Mouse (Mus musculus): ENCODE measurements around the gene Dnaic1. TPM values are rescaled to one million over a fixed set of nuclear protein-coding genes. Genes with fewer than 3 reads are reported as not detected.

Dnaic1 gene
- polyA plus RNA-seq (2016; fragmentation: Nextera tagmentation; extraction: Ambion mirVana): 0.73 and 0.91 TPM in 2 replicates

DNA sequence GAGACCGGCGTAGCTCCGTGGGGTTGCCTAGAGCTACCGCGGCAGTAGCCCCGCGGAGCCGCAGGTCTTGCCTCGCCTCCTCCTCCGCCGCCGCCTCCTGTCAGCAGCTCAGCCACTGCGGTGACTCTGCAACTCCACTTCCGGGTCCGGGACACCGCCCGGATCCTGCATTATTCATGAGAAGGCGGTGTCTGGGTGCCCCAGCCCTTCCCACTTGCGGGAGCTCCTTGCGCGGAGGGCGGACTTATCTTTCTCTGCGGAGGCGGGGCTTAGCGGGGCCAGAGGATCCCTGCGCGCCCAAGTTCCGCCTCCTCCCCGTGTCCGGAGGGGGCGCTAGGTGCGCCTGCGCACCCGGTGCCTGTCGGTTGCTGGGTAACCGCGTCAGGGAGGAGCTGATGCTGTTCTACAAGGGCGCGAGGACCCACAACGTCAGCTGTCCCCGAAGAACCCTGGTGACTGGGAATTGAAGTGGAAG is at the start of gene Dnaic1, which contains the start of gene Fam219a:
Dnaic1 (plus strand) TSS at position 365 of the 475 bp plus-strand sequence.
Fam219a (minus strand) TSS at position 128 of the 475 bp plus-strand sequence.
- H3K27ac ChIP-seq: peak within 1 kb of the TSS; percentile 80
- under 1% methylated on average over 41 of the region's 41 CpGs for WGBS

DNA sequence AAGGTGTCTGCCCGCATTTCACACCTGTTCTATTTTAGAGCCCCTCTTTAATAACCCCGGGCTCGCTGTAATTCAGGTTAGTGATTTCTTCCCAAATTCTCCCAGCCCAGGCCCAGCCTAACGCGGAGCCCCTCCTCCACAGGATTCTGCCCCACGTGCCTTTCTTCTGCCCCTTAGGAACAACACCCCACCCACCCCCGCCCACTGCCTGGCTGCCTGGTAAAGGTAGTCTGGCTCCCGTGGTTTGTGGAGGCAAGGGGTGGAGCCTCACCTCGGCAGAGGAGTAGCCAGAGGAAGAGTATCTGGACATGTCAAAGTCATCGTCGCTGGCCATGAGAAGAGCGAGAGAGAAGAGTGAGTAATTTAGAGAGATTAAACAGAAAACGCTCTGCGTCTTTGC is 48.9 kb upstream of the Dnaic1 start:
- 0 out of 2 replicates have a peak, but pooled peaks cover 7% of the 10 kb centered on the region for H3K27me3 ChIP-seq
- no peak for ATAC-seq (ENCODE audit: insufficient number of reproducible peaks, insufficient read depth, low FRiP score, low TSS enrichment)
- no peak overlapping the region for H3K27ac ChIP-seq
- WGBS: 41% methylated on average over 14 of the region's 14 CpGs
- H3K9ac ChIP-seq: no peak overlapping the region
- H3K36me3 ChIP-seq: no peaks in the 10 kb centered on the region
- H3K4me3 ChIP-seq: no peak overlapping the region
- no peaks in the 10 kb centered on the region for H3K4me1 ChIP-seq
- no peak overlapping the region for H3K4me2 ChIP-seq (replicated peaks)
- H3K9me3 ChIP-seq: no peaks in the 10 kb centered on the region

More for the DNA sequence above, at the start of gene Dnaic1, which contains the start of gene Fam219a:
- H3K4me3 ChIP-seq: peak within 1 kb of the TSS; percentile 85
- peaks cover 31% of the 10 kb centered on the region for H3K27me3 ChIP-seq
- H3K36me3 ChIP-seq: no peaks in the 10 kb centered on the region
- H3K9ac ChIP-seq: peak within 1 kb of the TSS; percentile 77
- H3K4me2 ChIP-seq (replicated peaks): peak within 1 kb of the TSS; percentile 96
- ATAC-seq (ENCODE audit: insufficient number of reproducible peaks, insufficient read depth, low FRiP score, low TSS enrichment): peak; percentile 96
- peaks cover 13% of the 10 kb centered on the region for H3K4me1 ChIP-seq
- H3K9me3 ChIP-seq: no peaks in the 10 kb centered on the region

GRCm38 (mm10) chr4:41522136-41522535 is 47.4 kb upstream of the Dnaic1 start:
- Histone ChIP-seq H3K4me3 (no peak overlapping the region), H3K4me1 (no peaks in the 10 kb centered on the region), H3K36me3 (no peaks in the 10 kb centered on the region), H3K9me3 (no peaks in the 10 kb centered on the region), H3K9ac (no peak overlapping the region), H3K27me3 (peaks cover 14% of the 10 kb centered on the region; the same call in 1 of the 2 replicates), H3K27ac (no peak overlapping the region), H3K4me2 (replicated peaks) (no peak overlapping the region)
- ATAC-seq (ENCODE audit: insufficient number of reproducible peaks, insufficient read depth, low FRiP score, low TSS enrichment): no peak
- 83% methylated on average over 6 of the region's 6 CpGs for WGBS

DNA sequence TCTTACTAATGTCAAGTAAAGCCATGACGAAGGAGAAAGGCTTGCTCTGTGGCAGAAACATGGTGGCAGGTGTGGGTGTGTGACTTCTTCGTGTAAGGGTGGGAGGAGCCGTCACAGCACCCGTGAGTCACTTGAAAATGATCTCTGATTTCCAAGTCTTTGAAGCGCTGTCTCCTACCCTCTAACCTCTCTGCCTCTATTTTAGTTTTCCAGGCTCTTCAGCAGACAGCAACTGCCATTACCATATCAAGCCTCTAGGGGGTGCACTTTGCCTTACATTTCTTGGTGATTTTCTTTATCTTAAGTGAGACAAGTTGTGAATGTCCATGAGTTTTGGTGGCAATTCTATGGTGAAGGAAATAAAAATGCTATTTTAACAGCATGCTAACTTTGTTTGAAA is 46.8 kb upstream of the Dnaic1 start:
- Histone ChIP-seq H3K4me1 (0 out of 2 replicates have a peak, but pooled peaks cover under 1% of the 10 kb centered on the region), H3K9me3 (no peaks in the 10 kb centered on the region), H3K9ac (no peak overlapping the region), H3K36me3 (no peaks in the 10 kb centered on the region), H3K27ac (no peak overlapping the region), H3K27me3 (peaks cover 14% of the 10 kb centered on the region; the same call in 1 of the 2 replicates), H3K4me3 (no peak overlapping the region), H3K4me2 (replicated peaks) (no peak overlapping the region)
- 40% methylated on average over 5 of the region's 5 CpGs for whole genome bisulfite sequencing
- no peak for ATAC-seq (ENCODE audit: insufficient number of reproducible peaks, insufficient read depth, low FRiP score, low TSS enrichment)

GRCm38 (mm10) chr4:41523839-41524238 is 45.7 kb upstream of the Dnaic1 start:
- Histone ChIP-seq H3K27me3 (peaks cover 14% of the 10 kb centered on the region; the same call in 1 of the 2 replicates), H3K36me3 (no peaks in the 10 kb centered on the region), H3K4me3 (no peak overlapping the region), H3K4me2 (replicated peaks) (no peak overlapping the region), H3K9ac (no peak overlapping the region), H3K9me3 (no peaks in the 10 kb centered on the region), H3K4me1 (peaks cover 7% of the 10 kb centered on the region; the same call in 1 of the 2 replicates), H3K27ac (no peak overlapping the region)
- WGBS: 79% methylated on average over 7 of the region's 7 CpGs
- no peak for ATAC-seq (ENCODE audit: insufficient number of reproducible peaks, insufficient read depth, low FRiP score, low TSS enrichment)

- Histone ChIP-seq H3K4me3 (no peak overlapping the region), H3K4me1 (peaks cover 7% of the 10 kb centered on the region; the same call in 1 of the 2 replicates), H3K9ac (no peak overlapping the region), H3K9me3 (no peaks in the 10 kb centered on the region), H3K4me2 (replicated peaks) (no peak overlapping the region), H3K27ac (no peak overlapping the region), H3K27me3 (peaks cover 12% of the 10 kb centered on the region; the same call in 1 of the 2 replicates), H3K36me3 (no peaks in the 10 kb centered on the region)
- ATAC-seq (ENCODE audit: insufficient number of reproducible peaks, insufficient read depth, low FRiP score, low TSS enrichment): no peak
- WGBS: 73% methylated on average over 9 of the region's 9 CpGs
These were observed 44.7 kb upstream of the Dnaic1 start for GRCm38 (mm10) chr4:41524829-41525228.

DNA sequence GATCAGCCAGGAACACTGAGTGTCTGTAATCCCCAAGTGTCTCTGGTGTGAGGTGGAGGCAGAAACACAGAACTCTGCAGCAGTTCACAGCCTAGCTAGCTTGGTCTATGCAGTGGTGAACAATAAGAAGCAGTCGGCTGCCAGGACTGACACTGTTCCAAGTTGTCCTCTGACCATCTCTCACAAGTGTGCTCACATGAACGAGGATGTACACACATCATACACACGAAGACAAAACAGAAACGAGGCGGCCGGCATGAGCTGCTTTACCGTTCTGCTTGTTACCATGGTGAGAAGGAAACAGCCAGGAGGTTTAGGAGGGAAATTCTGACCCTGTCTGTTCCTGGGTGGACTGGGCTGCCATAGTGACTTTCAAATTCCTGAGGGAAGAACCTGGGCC is 43.0 kb upstream of the Dnaic1 start:
- peaks cover 6% of the 10 kb centered on the region; the same call in 1 of the 2 replicates for H3K27me3 ChIP-seq

GRCm38 (mm10) chr4:41527076-41527475 is 42.5 kb upstream of the Dnaic1 start:
- H3K9me3 ChIP-seq: no peaks in the 10 kb centered on the region
- no peak overlapping the region for H3K4me3 ChIP-seq
- no peak for ATAC-seq (ENCODE audit: insufficient number of reproducible peaks, insufficient read depth, low FRiP score, low TSS enrichment)
- WGBS: 28% methylated on average over 13 of the region's 13 CpGs
- H3K36me3 ChIP-seq: no peaks in the 10 kb centered on the region
- H3K27me3 ChIP-seq: peaks cover 6% of the 10 kb centered on the region; the same call in 1 of the 2 replicates
- H3K4me2 ChIP-seq (replicated peaks): no peak overlapping the region
- H3K27ac ChIP-seq: no peak overlapping the region
- H3K9ac ChIP-seq: no peak overlapping the region
- peaks cover 7% of the 10 kb centered on the region; the same call in 1 of the 2 replicates for H3K4me1 ChIP-seq

More for the DNA sequence above, 43.0 kb upstream of the Dnaic1 start:
- ATAC-seq (ENCODE audit: insufficient number of reproducible peaks, insufficient read depth, low FRiP score, low TSS enrichment): no peak
- H3K9ac ChIP-seq: no peak overlapping the region
- peaks cover 7% of the 10 kb centered on the region; the same call in 1 of the 2 replicates for H3K4me1 ChIP-seq
- no peaks in the 10 kb centered on the region for H3K9me3 ChIP-seq
- no peak overlapping the region for H3K4me2 ChIP-seq (replicated peaks)
- H3K36me3 ChIP-seq: no peaks in the 10 kb centered on the region
- WGBS: 61% methylated on average over 7 of the region's 7 CpGs
- H3K4me3 ChIP-seq: no peak overlapping the region
- no peak overlapping the region for H3K27ac ChIP-seq

DNA sequence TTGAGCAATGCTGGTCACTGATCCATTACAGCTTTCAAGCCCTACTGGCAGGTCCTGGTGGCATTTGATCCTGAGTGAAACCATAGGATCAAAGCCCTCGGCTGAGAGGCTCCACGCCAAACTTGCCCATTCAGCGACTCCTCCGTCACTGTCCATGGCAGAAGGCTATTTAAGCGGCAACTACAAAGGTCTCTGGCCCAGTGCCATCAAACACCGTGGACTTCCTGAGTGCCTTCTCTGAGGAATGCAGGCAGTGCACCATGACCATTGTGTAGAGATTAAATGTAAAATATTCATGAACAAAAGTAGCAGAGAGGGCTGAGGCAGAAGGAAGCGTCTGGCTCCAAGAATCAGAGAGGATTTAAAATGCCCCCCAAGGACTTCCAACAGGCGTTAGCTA is 41.6 kb upstream of the Dnaic1 start:
- 50% methylated on average over 8 of the region's 8 CpGs for whole genome bisulfite sequencing
- H3K4me3 ChIP-seq: no peak overlapping the region
- H3K9me3 ChIP-seq: no peaks in the 10 kb centered on the region
- peaks cover 7% of the 10 kb centered on the region; the same call in 1 of the 2 replicates for H3K4me1 ChIP-seq
- ATAC-seq (ENCODE audit: insufficient number of reproducible peaks, insufficient read depth, low FRiP score, low TSS enrichment): no peak
- peaks cover 6% of the 10 kb centered on the region; the same call in 1 of the 2 replicates for H3K27me3 ChIP-seq
- H3K36me3 ChIP-seq: no peaks in the 10 kb centered on the region
- H3K27ac ChIP-seq: no peak overlapping the region
- H3K9ac ChIP-seq: no peak overlapping the region
- no peak overlapping the region for H3K4me2 ChIP-seq (replicated peaks)

DNA sequence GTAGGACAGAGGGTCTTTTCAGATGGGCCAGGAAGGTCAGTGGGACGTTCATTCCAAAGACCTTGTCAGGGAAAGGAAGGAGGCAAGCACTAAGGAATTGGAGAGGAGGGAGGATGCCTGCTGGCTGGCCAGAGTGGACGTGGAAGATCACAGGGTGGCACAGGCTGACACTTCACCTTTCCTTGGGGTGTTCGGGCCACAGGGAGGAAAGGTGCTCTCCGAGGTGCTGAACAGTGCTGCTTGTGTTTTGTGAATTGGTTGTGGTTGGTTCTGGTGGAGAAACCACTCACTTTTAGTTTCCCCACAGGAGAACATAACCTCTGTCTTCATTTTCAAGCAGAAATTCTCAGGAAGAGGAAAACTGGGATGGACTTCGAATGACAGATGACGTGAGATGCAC is 37.2 kb upstream of the Dnaic1 start:
- H3K9ac ChIP-seq: no peak overlapping the region
- 22% methylated on average over 6 of the region's 6 CpGs for WGBS
- H3K9me3 ChIP-seq: no peaks in the 10 kb centered on the region
- no peak overlapping the region for H3K4me3 ChIP-seq
- H3K27me3 ChIP-seq: no peaks in the 10 kb centered on the region
- peaks cover 7% of the 10 kb centered on the region; the same call in 1 of the 2 replicates for H3K4me1 ChIP-seq
- H3K27ac ChIP-seq: no peak overlapping the region
- no peak overlapping the region for H3K4me2 ChIP-seq (replicated peaks)
- no peaks in the 10 kb centered on the region for H3K36me3 ChIP-seq
- no peak for ATAC-seq (ENCODE audit: insufficient number of reproducible peaks, insufficient read depth, low FRiP score, low TSS enrichment)

GRCm38 (mm10) chr4:41534866-41535265 is 34.7 kb upstream of the Dnaic1 start:
- Histone ChIP-seq H3K4me3 (no peak overlapping the region), H3K27ac (no peak overlapping the region), H3K4me2 (replicated peaks) (no peak overlapping the region), H3K9me3 (no peaks in the 10 kb centered on the region), H3K4me1 (no peaks in the 10 kb centered on the region), H3K36me3 (no peaks in the 10 kb centered on the region), H3K27me3 (no peaks in the 10 kb centered on the region), H3K9ac (no peak overlapping the region)
- ATAC-seq (ENCODE audit: insufficient number of reproducible peaks, insufficient read depth, low FRiP score, low TSS enrichment): no peak
- WGBS: 76% methylated on average over 5 of the region's 5 CpGs

DNA sequence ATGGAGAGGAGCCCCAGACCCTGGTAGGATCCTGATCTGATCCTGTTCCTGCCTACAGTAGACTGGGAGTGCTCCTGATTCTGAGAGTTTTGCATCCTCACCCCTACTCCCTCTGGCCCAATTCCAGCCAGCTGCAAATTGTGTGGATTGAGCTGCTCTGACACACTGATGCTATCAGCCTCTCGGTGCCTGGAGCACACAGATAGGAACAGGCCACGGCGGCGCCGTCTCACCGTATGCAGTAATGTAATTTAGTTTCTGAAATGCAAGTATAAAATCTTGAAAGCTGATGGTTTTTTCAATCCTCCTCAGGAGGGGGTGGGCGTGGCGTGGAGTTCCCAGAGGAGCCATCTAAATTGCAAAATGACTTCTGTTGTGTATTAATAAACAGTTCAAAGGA is 27.4 kb upstream of the Dnaic1 start:
- Histone ChIP-seq H3K9ac (no peak overlapping the region), H3K4me1 (0 out of 2 replicates have a peak, but pooled peaks cover 3% of the 10 kb centered on the region), H3K9me3 (no peaks in the 10 kb centered on the region), H3K27ac (0 out of 2 replicates have a peak overlapping the region, but pooled peaks have one; percentile 43), H3K4me3 (no peak overlapping the region), H3K27me3 (0 out of 2 replicates have a peak, but pooled peaks cover 2% of the 10 kb centered on the region), H3K4me2 (replicated peaks) (no peak overlapping the region), H3K36me3 (no peaks in the 10 kb centered on the region)
- 68% methylated on average over 8 of the region's 8 CpGs for WGBS
- no peak for ATAC-seq (ENCODE audit: insufficient number of reproducible peaks, insufficient read depth, low FRiP score, low TSS enrichment)

Data from embryonic facial prominence, embryonic 12.5 days (tissue).